Mouse (Mus musculus): ENCODE measurements at regions not wholly inside any gene's neighbourhood (a gene's known extent, or its start where the extent isn't known, plus 50 kb on each side); places are given as distances from the start of the nearest gene placed in this dataset.

DNA sequence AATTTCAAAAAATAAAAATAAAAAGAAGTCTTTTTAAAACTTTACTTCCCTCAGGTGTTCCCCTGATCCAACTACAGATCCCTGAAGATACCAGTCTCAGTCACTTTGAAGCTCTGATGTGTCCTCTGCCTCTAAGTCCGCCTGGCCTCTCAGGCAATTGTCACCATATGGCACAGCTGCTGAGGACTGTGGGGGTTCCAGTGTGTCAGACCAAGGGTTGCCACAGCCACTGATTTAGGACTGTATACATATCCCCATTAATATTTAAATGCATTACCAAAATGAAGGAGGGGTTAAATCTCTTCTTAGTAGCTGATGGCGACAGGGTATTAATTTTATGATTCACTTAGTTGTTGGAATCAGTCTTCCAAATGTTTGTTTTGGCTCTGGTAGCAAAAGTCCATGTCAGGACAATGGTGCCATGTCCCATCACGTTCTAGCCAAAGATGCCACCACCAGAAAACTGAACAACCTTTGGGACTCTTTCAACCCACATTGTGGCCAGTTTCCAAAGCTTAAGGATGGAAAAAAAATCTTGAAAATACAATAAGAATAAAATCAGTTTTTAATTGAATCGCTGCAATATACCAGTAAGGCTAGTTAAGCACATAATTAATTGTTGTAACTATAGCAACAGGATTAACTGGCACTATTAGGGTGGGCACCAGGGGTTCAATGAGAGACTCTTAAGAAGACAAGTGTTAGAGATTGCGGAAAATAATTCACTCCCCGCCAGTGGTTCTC, 62.5 kb downstream of the Arrdc4 start:
- DNase-seq, result no peak

DNA sequence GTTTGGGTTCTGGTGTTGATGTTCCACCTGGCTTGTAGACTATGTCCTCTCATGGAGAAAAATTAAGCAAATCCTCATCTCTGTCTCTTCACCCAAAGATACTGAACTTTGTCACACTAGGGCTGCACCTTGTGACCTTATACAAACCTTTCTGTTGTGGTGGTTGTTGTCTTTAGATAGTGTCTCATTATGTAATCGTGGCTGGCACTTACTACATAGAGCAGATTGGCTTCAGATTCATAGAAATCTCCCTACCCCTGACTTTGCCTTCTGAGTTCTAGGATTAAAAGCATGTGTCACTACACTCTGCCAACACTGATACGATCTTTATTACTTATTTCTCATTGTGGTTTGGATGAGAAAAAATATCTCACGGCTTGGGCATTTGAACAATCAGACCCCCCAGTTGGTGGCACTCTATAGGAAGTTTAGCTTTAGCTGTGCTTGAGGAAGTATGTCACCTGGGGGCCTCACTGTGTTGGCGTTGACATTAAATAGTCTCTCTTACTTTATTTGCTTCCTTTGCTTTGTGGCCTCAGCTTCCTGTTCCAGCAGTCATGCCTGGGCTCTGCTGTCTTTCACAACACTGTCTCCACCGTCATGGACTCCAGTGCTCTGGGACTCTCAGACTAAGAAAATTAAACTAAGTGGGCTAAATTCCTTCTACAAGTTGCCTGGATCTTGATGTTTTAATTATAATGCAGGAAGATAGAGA, 66.0 kb downstream of the Arrdc4 start:
- no peak for DNase-seq

DNA sequence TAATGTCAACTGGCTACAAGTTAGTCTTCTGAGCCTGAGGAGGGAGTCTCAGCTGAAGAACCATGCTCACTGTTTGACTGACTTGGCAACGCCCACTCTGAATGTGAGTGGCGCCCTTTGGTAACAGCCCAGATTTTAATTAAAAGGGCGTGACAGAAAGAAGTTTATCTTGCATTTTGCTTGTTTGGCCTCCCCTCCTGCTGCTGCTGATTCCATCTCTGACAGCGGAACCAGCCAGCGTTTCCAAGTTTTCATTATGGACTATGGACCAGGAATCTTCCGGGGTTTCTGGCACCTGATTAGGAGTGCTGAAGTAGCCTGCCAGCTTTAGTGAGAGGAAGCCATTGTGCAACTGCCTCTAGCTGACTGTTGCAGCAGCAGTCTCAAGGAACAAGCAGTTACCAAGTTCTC, 66.7 kb downstream of the Arrdc4 start:
- DNase-seq, result no peak

DNA sequence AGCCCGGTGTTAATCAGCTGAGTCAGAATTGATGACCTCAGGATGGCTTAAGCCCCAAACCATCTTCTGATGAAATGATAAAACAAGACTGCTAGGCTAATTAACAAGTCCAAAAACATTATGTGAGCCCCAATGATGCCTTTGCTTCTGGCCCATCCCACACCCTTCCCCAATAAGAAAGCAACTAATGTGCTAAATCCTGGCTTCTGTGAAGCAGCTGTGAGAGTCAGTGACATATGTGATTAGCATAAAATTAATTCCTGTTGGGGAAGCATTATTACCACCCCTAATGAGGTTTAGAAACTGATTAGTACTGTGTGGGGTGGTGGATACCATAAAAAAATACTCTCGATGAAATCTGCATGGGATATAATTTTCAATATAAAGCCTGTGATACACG, 69.3 kb downstream of the Arrdc4 start:
- no peak for DNase-seq

DNA sequence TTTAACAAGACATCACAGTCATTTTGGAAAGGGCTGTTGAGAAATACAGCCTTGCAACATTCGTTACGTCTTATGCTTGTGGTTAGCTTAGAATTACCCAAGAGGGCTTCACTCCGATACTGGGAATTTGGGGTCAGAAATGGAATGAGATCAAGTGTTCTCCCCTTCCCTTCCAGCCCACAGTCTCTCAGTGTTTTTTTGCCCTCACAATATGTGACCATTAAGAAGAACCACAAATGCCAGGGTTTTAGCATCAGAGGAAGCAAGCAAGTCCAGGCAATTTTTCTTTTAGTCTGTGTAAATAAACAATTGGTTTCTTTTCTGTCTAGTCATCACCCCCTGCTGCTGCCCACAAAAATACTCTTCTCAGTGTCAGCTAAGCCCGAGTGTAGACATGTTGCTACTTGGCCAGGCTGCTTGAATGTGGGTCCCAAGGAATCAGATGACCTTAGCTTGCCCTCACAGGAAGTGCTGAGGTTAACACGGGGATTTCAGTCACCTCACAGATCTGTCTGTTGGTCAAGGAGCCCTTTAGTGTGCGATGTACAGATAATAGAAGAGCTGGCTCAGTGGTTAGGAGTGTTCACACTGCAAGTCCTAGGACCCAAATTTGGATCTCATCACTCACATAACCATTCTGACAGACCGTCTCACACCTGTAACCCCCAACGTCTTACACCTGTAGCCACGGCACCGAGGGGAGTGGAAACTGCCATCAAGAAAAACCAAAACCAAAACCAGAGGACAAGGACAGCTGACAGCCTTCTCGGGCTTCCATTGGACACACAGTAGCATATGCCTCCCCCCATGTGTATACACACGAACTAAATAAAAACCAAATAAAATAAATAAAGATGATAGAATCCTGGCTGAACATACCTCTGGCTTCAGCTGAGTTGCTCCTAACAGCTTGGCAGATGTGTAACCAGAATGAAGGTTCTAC, 81.0 kb downstream of the Arrdc4 start:
- DNase-seq, result no peak

DNA sequence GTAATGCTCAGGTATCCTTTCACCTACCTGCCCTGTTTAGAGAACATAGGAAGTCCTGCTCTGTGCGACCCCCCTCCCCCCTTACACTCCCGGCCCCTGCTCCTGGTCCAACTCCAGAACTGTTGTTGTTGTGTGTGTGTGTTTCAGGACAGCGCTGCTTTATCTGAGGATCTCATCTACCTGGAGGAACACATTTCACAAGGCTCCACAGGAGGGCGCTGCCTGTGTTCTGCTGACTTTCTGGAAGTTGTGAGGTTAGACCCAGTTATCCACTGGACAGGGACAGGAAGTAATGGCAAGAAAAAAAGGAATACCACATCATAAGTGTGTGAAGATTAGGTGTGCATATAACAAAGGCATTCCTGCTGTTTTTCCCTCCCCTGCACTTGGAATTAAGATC, 81.8 kb downstream of the Arrdc4 start:
- peak; percentile 2 for DNase-seq

DNA sequence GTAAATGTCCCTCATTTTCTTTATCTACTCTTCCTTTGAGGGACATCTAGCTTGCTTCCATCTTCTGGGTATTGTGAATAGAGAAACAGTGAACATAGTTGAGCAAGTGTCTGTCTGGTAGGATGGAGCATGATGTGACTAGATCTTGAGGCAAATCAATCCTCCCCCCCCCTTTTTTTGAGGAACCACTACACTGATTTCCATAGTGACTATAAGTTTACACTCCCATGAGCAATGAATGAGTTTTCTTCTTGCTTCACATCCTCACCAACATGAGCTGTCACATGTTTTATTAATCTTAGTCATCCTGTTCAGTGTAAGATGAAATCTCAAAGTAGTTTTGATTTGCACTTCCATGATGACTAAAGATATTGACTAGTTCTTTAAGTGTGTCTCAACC, 92.7 kb downstream of the Arrdc4 start:
- no peak for DNase-seq

DNA sequence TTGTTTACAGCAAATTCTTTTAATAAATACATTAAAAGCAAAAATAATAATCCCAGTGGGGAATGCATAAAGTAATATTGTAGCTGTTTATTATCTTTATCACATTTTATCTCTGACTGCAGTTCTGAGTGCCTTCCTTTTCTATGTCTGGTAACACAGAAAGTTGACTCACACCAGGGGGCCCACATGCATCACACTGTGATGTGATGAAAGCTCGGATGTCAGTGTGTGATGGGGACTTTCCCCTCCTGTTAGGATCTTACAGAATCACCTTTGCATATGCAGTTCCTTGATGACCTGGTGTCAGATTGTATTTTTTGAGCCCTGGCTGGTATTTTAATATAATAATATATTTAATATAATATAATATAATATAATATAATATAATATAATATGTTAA, 95.5 kb downstream of the Arrdc4 start:
- no peak for DNase-seq

DNA sequence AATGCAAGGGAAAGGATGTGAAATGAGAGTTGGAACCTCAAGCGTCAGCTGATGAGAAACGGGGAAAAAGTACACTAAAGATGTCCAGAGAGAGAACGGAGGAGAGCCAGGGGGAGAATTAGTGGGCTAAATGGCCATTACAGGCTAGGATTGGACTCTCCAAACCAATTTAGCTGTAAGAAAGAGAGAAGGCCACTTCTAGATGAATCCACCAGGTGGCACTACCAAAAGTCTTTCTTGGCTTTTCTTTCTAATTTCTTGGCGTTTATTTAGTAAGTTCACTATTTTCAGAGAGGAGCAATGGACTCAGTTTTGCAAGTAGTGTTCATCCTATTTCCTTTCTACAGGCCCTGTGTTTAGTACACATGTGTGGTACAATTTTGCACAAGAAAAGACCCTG, 97.6 kb downstream of the Arrdc4 start:
- DNase-seq, result no peak

DNA sequence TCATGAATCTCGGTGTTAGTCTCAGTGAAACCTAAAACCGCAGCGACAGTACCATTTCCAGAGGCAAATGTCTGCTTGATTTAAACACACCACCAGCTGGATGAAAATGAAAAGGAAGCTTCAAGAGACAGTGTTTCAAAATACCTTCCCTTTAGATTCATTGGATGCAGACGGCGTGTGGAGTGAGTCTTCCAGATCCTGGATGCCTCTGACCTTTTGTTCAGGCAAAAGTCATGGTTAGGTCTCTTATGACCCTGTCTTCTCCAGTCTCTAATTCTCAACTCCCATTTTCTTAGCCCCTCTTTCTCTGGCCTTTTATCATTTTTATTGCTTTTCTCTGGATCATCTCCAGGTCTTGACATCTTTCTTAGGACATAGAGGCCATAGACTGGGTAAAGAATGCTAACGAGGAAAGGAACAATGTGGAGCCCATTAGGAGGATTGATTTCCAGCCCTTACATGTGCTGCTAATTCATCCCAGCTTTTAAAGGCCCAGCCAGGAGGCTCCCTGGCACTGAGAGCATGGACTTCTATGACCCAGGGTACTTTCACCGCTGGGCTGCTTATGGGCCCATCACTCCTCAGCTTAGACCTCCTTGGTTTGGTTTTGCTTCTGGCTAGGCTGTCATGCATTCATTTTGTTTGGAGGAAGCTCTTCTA, 111.4 kb downstream of the Arrdc4 start:
- DNase-seq, result no peak

DNA sequence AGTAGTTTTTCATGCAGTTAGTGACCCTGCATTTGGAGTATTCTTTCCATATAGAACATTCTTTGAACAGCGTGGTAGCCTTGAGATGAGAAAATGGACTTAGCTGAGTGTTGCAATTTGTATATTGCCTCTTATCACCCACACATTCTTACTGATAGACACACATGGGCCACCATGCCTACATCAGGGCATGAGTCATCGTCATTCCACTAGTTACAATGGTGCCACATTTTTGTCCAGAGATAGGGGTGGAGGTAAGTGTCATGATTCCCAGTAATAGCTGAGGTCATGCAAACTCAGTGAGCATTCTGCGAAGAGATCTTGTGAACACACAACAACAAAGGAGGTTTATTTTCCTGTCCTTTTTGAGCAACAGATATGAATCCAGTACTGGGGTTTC, 128.0 kb downstream of the Arrdc4 start:
- no peak for DNase-seq

DNA sequence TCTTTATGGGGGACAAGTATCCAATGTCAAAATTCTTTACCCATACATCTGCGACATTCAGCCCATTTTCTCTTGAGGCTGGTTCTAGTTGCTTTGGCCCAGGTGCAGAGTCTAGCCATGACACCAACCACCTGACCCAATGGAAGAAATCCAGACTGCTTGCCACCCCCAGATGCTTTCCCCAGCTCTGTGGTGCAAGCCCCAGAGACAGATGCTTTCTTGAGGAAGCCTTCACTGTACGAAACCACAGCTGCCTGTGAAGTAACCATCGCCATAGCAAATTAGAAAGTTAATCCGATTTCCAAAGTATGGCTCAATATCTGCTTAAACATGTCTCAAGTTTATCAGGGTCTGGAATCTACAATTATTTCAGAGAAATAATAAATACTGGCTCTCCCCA, 138.5 kb downstream of the Arrdc4 start:
- no peak for DNase-seq

DNA sequence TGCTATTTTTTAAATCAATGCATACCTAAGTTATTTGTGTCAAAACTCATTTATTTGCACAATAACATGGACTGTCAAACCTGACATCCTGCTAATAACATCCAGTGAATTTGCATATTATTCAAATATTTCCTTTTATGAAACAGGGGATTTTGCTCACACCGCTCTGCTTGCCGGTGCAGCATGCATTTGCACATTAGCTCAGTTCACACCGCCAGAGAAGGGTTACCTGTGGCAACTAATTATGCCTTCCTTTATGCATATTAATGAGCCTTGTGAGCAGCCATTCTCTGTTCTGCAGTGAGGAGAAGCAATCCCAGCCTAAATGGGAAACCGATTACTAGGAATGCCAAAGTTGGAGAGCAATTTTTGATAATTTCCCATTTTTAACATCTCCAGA, 141.9 kb downstream of the Arrdc4 start:
- no peak for DNase-seq

DNA sequence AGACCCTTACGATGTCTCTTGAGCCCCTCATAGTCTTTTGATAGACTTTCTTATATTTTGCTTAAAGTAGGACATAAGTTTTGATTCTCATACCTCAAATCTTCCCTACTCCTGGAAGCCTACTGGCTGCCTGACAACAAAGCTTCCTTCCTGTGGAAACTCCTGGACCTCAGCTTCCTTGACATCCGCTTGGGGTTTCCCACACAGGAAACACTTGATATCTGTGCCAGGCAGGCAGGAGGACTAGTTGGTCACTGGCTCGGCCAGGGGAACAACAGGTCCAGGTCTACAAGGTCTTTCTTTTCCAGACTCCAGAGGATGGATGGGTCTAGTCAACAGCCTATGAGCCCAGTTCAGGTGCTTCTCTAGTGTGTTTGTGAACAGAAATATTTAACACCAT, 142.8 kb downstream of the Arrdc4 start:
- no peak for DNase-seq

DNA sequence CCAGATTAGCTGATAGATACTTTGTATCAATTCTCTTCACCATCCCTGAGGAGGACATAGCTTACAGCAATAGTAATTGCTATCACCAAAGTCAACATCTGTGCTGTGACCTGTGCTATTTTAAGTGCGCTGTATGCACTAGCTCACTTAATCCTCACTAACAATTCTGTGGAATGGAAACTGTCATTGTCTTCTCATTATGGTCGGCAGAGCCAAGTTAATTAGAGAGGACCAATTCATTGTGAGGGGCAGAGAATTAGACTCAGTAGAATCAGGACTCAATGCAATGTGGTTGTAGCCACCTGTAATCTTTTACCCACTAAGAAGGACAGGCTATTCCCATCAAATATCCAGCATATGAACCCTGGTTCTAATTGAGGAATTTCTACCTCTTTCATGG, 145.3 kb downstream of the Arrdc4 start:
- no peak for DNase-seq

DNA sequence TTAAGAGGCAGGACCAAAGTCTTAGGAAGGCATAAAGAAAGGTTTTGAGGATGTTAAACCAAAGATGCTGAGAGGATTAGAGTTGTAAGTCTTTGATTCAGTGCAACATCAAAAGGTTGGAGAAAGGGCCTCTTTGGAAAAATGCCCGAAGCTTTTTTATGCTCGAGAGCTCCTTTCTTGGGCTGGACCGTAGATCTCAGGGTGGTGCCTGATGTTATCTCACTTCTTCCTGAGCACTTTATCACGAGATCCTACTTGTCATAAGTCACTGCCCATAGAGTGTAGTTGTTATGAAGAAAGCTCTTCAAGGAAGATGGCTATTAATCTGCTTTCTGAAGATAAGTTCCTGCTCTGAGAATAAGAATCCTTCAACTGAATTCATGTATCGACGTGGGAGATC, 147.0 kb downstream of the Arrdc4 start:
- no peak for DNase-seq

DNA sequence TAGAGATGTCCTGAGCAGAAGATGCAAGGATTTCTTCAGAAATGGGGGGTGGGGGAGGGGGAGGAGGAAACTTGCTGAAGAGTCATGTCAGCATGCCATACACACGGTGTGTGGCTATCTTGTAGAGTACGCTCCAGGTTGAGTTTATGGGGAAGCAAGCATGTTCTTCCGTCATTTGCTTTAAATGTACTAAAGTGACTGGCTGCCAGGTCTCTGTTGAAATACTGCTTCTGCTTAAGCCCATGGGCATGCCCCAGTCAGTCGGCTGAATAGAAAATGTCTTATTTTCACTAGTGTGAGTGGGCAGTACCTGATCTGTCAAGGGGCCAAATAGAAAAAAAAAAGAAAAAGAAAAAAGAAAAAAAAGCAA, 155.0 kb downstream of the Arrdc4 start:
- DNase-seq, result no peak

DNA sequence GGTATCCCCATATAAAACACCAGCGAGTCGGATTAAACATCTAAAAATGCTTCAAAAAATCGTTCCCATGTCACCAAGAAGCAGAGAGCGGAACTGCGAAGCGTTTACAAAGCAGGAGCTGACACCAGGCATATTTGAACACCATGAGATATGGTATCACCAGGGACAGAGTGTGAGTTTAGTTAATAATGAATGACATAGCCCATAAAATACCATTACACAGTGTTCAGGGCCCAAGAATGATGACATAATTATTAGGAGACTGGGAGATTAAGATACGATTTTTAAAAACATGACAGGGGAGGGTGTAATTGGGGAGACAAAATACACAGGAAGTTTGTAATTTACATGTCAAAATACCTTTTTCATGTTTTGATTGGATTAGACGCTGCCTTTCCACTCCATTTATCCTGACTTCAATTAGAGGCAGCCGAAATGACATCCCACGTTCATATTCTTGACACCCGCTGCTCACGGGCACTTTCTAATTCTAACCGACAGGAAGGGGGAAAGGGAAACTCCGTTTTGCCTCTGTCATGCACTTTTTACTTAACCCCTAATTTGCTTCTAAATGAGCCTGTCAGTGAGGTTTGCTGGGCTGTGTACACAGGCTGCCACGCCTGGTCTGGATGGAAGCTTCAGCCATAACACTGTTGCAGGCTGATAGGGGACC, 155.6 kb downstream of the Arrdc4 start:
- DNase-seq, result no peak

DNA sequence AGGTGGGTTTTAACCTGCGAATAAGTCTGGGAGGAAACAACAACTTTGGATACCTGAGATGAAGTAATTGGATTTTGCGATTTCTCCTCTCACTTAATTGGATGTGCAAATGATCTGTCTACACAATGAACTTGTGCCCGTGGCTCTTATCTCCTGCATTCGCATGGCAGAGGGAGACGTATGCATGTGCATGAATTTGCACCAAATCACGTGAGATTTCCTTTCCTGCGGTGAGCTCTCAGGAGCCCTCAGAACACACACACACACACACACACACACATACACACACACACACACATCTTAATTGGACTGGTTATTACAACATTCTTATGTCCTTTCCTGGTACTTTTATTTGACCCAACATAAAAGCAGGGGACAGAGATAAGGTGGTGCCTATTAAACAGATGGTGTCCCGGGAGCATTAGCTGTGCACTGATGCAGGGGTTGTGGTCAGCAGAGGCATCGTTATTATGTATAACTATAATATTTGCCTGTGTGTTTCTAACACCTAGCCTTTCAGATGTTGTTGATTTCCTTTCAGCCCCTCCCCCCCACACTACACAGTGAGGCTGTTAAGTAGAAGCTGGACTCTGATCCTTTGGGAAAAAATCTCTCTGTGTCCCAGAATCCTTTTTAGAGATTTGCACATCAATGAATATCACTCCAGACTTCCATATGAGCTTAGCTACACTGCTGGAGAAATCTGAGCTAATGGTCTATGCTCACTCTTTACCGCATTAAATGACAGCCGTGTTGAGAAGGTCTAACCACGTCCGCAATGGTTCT, 166.3 kb downstream of the Arrdc4 start:
- DNase-seq, result no peak

DNA sequence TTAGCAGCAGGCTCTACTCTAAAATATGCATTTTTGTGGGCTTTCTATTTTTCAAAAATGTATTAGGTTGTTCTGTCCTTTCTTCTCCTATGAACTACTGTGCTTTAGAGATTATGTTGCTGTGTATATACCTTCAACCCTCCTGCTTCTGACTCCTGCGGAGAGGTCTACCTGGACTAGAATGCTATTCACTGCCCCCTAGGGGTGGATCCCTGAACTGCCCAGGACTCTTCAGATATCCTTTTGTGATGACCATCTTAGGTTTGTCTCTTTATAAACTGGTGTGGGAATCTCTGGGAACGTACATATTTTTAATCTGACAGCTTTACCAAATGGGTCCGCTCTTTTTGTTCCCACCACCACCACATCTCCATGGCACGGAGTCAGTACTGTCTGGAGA, 168.4 kb downstream of the Arrdc4 start:
- DNase-seq, result peak; percentile 46

DNA sequence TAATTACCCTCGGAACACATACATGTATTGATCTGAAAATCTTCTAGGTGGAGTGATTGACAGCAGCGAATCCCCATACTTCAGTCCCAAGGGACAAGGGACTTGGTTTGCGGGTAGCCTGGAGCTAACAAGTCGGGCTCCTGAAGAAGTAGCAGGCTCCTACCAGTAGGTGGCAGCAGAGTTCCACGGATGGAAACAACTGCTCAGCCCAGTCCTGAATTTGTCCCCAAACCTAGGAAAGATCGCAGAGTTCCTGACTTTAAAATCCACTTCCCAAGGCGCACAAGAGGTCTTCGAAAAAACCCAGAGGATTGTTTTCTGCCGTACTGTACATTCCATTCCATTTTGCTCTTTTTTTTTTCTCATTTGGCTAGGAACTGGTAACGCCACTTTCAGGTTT, 169.4 kb downstream of the Arrdc4 start:
- DNase-seq, result peak; percentile 73

DNA sequence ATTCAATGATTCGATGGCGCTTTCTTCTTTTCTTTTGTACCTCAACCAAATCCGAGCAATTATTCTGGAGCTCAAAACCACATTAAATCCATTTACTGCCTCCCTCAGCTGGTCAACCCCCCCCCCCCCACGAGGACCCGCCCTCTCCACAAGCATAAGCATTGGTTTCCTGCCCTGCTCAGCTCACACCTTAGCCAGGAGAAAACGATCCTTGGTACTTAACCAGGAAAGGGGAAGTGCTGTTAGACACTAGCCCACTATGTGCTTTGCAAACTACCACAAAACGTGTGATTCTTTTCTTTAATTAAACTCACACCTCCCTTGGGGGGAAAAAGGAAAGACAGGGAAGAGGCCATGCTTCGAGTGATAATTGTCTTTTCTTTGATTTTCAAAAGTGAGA, 169.8 kb downstream of the Arrdc4 start:
- DNase-seq, result no peak
